Mouse (Mus musculus) heart, postnatal 0 days (tissue): ENCODE data around the gene Hoxc8. TPM values are rescaled to one million over a fixed set of nuclear protein-coding genes. Genes with fewer than 3 reads are reported as not detected.

Experiments
- ATAC-seq: fragments of 200-750 bp; cut with Nextera tagmentation; 2 replicates; pipeline ENCODE4 v1.8.0; 2017; ENCODE audit warnings: low read depth, moderate number of reproducible peaks, moderate library complexity; ENCODE audit not compliant: insufficient read depth
- DNase-seq: peaks from one replicate; pipeline ENCODE4 v3.0.0-alpha.2; 2016; ENCODE audit warnings: low spot score
- H3K27ac ChIP-seq: fragments of 300-500 bp; sonication (generic); 2 replicates; pipeline ENCODE4 v1.5.1; 2014; ENCODE audit warnings: low read depth, mild to moderate bottlenecking
- H3K27me3 ChIP-seq: fragments of 300-500 bp; sonication (generic); 2 replicates; pipeline ENCODE4 v1.6.1; 2014; ENCODE audit warnings: low read length, mixed read lengths; ENCODE audit not compliant: control insufficient read depth, insufficient read depth
- H3K36me3 ChIP-seq: fragments of 300-500 bp; sonication (generic); replicated peaks from 2 replicates; pipeline ENCODE4 v1.6.1; 2014; ENCODE audit warnings: low read length, mixed read lengths; ENCODE audit not compliant: control insufficient read depth, insufficient read depth
- H3K4me1 ChIP-seq: fragments of 300-500 bp; sonication (generic); 2 replicates; pipeline ENCODE4 v1.6.1; 2014; ENCODE audit warnings: antibody characterized with exemption; ENCODE audit not compliant: control insufficient read depth, insufficient read depth
- H3K4me2 ChIP-seq: fragments of 300-500 bp; sonication (generic); 2 replicates; pipeline ENCODE4 v1.6.1; 2014; ENCODE audit warnings: low read depth, mild to moderate bottlenecking, low read length, moderate library complexity
- H3K4me3 ChIP-seq: fragments of 300-500 bp; sonication (generic); 2 replicates; pipeline ENCODE4 v1.5.1; 2014; ENCODE audit warnings: low read depth, low read length
- H3K9ac ChIP-seq: fragments of 300-500 bp; sonication (generic); replicated peaks from 2 replicates; pipeline ENCODE4 v1.6.1; 2014; ENCODE audit warnings: low read depth, low read length, mixed read lengths
- H3K9me3 ChIP-seq: fragments of 300-500 bp; sonication (generic); replicated peaks from 2 replicates; pipeline ENCODE4 v1.6.1; 2016; ENCODE audit warnings: low read length; ENCODE audit not compliant: control insufficient read depth
- CTCF ChIP-seq: IDR thresholded peaks from 2 replicates; pipeline ENCODE4 v1.5.1; 2016; ENCODE audit warnings: antibody characterized with exemption, control low read depth, low read depth
- EP300 ChIP-seq: IDR thresholded peaks from 2 replicates; pipeline ENCODE4 v1.6.1; 2016; ENCODE audit warnings: antibody characterized with exemption, low read depth
- WGBS: fragments of 180-500 bp; shearing (Covaris S2); extraction: QIAGEN DNeasy Blood & Tissue Kit; methylation state at CpG from one replicate; pipeline ENCODE4 v1.1.7; 2014; 5-methylcytosine and 5-hydroxymethylcytosine counted together
- polyA plus RNA-seq: library from polyadenylated mRNA; unstranded; fragments of >200 nt; fragmentation: Nextera tagmentation; extraction: Ambion mirVana; gene quantifications from 2 replicates; pipeline ENCODE4 v1.2.1, GENCODE M21; 2015
- total RNA-seq: library from RNA; depleted of rRNA; stranded (reverse); fragments of >200 nt; gene quantifications from 2 replicates; pipeline ENCODE4 v1.2.3, GENCODE M21; 2014; ENCODE audit warnings: low replicate concordance

The Hoxc8 gene
- total and polyA plus RNA-seq, 2 experiments from 2014 or later: not detected

GRCm38 (mm10) chr15:102999183-102999831, 8.9 kb downstream of the Hoxc8 start:
- Histone ChIP-seq H3K36me3 (no peaks in the 10 kb centered on the region), H3K9me3 (no peaks in the 10 kb centered on the region), H3K27me3 (peaks cover 98% of the 10 kb centered on the region), H3K4me1 (peaks cover 25% of the 10 kb centered on the region), H3K9ac (peak overlapping the region; percentile 47), H3K27ac (no peak overlapping the region), H3K4me2 (peak overlapping the region; percentile 72), H3K4me3 (peak overlapping the region; percentile 46)
- peak; percentile 30 for DNase-seq
- WGBS: under 1% methylated on average over 25 of the region's 33 CpGs
- no peak for TF ChIP-seq EP300
- TF ChIP-seq CTCF: no peak
- peak; percentile 87 for ATAC-seq

DNA sequence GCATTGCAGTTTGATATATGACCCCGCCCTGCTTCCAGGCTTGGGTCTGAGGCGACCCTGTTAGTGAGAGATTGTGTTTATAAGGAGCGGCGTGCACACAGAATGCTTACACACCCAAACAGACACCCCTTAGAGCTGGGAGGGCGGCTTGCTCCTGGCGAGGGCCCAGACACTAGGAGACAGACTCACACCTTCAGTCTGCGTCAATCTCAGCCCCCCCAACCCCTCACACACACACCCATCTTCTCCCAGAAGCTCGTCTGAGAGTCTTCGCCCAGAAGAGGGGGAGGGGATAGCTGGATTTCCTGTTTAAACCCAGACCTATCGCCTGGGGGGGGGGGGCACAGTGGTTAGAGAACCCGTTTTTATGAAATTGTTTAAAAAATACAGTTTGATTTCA, 9.5 kb downstream of the Hoxc8 start:
- no peak for DNase-seq
- Histone ChIP-seq H3K4me1 (peaks cover 25% of the 10 kb centered on the region), H3K27me3 (peaks cover 98% of the 10 kb centered on the region), H3K9ac (no peak overlapping the region), H3K4me2 (peak overlapping the region; percentile 72; the same call in 1 of the 2 replicates), H3K36me3 (no peaks in the 10 kb centered on the region), H3K4me3 (peak overlapping the region; percentile 46; the same call in 1 of the 2 replicates), H3K9me3 (no peaks in the 10 kb centered on the region), H3K27ac (no peak overlapping the region)
- ATAC-seq: no peak
- TF ChIP-seq EP300: no peak
- TF ChIP-seq CTCF: no peak
- WGBS: 44% methylated on average over 11 of the region's 11 CpGs

- 26% methylated on average over 24 of the region's 24 CpGs for WGBS
- H3K4me3 ChIP-seq: 0 out of 2 replicates have a peak overlapping the region, but pooled peaks have one; percentile 9
- no peak for DNase-seq
Observed at GRCm38 (mm10) chr15:103000501-103000901, 10.1 kb downstream of the Hoxc8 start.

GRCm38 (mm10) chr15:103001370-103001769, 11.0 kb downstream of the Hoxc8 start:
- H3K4me3 ChIP-seq: no peak overlapping the region
- no peaks in the 10 kb centered on the region for H3K9me3 ChIP-seq
- DNase-seq: peak; percentile 56
- no peak overlapping the region for H3K9ac ChIP-seq
- TF ChIP-seq CTCF (no peak), EP300 (no peak)
- H3K4me2 ChIP-seq: no peak overlapping the region
- whole genome bisulfite sequencing: 37% methylated on average over 2 of the region's 2 CpGs
- peak; percentile 56 for ATAC-seq
- H3K36me3 ChIP-seq: no peaks in the 10 kb centered on the region
- H3K4me1 ChIP-seq: peaks cover 25% of the 10 kb centered on the region
- H3K27ac ChIP-seq: no peak overlapping the region
- H3K27me3 ChIP-seq: peaks cover 98% of the 10 kb centered on the region

More at GRCm38 (mm10) chr15:103000501-103000901, 10.1 kb downstream of the Hoxc8 start:
- TF ChIP-seq EP300: no peak
- no peak for TF ChIP-seq CTCF
- ATAC-seq: no peak
- H3K9me3 ChIP-seq: no peaks in the 10 kb centered on the region
- no peaks in the 10 kb centered on the region for H3K36me3 ChIP-seq
- no peak overlapping the region for H3K9ac ChIP-seq
- H3K27me3 ChIP-seq: peaks cover 98% of the 10 kb centered on the region
- H3K4me2 ChIP-seq: peak overlapping the region; percentile 31
- H3K27ac ChIP-seq: no peak overlapping the region
- peaks cover 25% of the 10 kb centered on the region for H3K4me1 ChIP-seq

DNA sequence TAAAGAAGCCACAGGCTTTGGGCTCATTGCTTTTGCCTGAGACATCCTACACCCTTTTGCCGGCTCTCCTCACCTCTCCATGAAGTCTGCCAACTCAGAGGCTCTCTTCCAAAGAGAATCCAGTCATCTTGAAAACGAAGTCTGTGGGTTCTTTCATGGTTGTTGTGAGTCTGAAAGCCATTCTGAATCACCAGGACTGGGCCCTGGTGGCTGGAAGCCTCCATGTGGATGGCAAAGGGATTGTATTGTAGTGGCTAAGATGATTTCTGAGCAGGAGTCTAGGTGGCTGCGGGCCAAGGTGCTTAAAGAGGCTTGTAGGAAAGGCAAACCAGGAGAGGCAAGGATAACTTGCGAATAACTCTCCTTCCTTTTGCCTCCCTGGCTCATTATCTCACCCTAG, 11.7 kb downstream of the Hoxc8 start:
- DNase-seq (no peak), ATAC-seq (no peak)
- Histone ChIP-seq H3K36me3 (no peaks in the 10 kb centered on the region), H3K9ac (no peak overlapping the region), H3K27me3 (peaks cover 98% of the 10 kb centered on the region), H3K4me3 (no peak overlapping the region), H3K27ac (no peak overlapping the region), H3K9me3 (no peaks in the 10 kb centered on the region), H3K4me1 (peaks cover 25% of the 10 kb centered on the region), H3K4me2 (no peak overlapping the region)
- TF ChIP-seq EP300 (no peak), CTCF (no peak)
- WGBS: 55% methylated on average over 4 of the region's 4 CpGs
